Mouse (Mus musculus) liver, adult (tissue): ENCODE results near the gene Mesp2.
A peak's percentile ranks its signal among the peaks of the same experiment; 100 is the strongest.

Experiments used
- GATA4 ChIP-seq: IDR thresholded peaks from 2 replicates; pipeline ENCODE4 v1.6.1; 2014; ENCODE audit warnings: mild to moderate bottlenecking, low read length; ENCODE audit not compliant: insufficient replicate concordance

Gene Mesp2

DNA sequence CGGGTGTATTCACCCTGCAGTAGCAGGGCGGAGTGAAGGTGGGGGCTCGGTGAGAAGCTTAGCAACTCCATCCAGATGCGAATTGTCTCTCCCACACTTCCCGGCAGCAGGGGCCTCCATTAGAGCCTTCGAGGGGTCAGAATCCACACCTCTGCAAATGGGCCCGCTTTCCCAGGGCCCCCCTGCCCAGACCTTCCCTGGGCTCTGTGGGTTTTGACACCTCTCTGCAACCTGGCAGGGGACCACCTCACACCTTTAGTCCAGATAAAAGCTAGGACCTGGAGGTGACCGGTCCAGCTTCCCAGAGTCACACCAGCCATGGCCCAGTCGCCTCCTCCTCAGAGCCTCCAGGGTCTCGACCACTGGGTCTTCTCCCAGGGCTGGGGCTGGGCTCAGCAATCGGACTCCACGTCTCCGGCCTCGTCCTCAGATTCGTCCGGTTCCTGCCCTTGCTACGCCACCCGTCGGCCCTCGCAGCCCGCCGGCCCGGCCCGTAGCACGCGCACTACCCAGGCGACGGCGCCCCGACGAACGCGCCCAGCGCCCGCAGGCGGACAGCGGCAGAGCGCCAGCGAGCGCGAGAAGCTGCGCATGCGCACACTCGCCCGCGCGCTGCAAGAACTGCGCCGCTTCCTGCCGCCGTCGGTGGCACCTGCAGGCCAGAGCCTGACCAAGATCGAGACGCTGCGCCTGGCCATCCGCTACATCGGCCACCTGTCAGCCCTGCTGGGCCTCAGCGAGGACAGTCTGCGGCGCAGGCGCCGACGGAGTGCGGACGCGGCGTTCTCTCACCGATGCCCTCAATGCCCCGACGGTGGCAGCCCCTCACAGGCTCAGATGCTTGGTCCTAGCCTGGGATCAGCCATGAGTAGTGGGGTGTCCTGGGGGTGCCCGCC lies at the start of gene Mesp2:
Mesp2 (plus strand) TSS at position 117 of the 896 bp plus-strand sequence.
- TF ChIP-seq GATA4: no peak

DNA sequence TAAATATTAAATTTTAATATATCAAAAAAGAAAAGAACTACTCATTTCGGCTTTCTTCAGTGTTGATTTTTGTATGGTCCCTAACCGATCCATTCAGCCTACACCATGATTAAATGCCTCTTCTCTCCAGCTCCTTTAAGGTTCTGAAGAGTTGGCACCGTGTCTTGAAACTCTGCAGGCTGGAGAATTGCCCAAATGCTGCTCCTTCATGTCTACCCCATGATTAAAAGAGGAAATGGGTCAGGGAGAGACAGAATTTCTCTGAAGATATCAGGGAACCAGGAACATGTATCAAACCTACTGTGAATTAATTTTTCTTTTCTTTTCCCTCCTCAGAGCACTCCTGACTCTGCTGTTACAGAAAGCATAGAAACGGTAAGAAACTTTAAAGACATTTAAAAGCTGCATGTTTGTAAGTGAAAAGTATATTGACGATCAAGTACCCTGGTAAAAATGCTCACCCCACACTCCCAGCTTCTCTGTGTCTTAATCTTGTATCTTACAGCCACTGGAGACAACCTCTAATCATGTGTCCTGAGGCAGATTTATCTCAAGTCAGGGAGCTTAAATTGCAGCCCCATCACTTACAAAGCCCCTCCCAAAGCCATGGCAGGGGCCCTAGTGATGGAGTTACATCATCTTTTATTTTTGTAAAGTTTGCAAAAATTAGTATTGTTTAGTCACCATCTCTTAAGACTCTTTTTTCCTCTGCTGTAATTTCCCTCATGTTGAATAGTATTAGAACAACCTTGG lies 49.2 kb upstream of the Mesp2 start:
- TF ChIP-seq GATA4: no peak

DNA sequence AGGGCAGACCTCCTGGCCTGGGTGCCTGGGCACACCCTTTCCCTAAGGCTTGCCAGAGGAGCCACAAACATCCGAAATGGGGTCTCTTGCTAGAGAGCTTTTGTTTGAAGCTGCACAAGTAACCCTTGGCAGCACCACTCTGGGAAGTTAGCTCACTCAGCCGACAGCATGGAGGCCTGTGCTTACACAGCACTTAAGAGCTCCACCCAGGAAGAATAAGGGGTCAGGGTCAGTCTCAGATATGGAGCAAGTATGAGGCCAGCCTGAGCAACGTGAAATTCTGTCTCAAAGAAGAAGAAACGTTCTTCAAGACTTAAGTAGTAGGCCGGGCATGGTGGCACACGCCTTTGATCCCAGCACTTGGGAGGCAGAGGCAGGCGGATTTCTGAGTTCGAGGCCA lies 48.4 kb upstream of the Mesp2 start:
- no peak for TF ChIP-seq GATA4

DNA sequence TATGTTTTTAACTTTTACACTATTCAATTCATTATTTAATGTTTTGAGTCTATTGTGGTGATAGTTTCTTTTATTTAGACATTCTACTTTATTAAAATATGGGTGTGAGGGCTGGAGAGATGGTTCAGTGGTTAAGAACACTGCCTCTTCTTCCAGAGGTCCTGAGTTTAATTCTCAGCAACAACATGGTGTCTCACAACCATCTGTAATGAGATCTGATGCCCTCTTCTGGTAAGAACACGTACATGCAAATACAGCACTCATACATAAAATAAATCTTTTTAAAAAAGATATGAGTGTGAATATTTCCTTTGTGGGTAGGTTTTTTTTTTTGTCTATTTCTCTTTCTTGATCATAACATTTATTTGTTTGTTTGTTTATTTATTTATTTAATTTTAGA lies 44.5 kb upstream of the Mesp2 start:
- TF ChIP-seq GATA4: no peak

DNA sequence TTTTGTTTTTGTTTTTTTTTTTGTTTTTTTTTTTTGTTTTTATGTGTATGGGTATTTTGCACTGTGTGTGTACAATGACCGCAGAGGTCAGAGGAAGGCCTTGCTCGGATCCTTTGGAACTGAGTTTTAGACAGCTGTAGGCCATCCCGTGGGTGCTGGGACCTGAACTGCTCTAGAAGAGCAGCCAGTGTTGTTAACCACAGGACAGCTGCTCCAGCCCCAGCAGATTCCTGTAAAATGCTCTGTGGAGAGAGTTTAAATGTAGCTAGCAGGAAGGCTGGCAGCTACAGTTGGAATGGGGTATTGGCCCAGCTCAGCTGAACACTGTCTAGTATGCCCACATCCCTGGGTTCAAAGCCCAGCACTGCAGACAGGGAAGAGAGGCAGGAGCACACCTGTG lies 40.9 kb upstream of the Mesp2 start:
- no peak for TF ChIP-seq GATA4

DNA sequence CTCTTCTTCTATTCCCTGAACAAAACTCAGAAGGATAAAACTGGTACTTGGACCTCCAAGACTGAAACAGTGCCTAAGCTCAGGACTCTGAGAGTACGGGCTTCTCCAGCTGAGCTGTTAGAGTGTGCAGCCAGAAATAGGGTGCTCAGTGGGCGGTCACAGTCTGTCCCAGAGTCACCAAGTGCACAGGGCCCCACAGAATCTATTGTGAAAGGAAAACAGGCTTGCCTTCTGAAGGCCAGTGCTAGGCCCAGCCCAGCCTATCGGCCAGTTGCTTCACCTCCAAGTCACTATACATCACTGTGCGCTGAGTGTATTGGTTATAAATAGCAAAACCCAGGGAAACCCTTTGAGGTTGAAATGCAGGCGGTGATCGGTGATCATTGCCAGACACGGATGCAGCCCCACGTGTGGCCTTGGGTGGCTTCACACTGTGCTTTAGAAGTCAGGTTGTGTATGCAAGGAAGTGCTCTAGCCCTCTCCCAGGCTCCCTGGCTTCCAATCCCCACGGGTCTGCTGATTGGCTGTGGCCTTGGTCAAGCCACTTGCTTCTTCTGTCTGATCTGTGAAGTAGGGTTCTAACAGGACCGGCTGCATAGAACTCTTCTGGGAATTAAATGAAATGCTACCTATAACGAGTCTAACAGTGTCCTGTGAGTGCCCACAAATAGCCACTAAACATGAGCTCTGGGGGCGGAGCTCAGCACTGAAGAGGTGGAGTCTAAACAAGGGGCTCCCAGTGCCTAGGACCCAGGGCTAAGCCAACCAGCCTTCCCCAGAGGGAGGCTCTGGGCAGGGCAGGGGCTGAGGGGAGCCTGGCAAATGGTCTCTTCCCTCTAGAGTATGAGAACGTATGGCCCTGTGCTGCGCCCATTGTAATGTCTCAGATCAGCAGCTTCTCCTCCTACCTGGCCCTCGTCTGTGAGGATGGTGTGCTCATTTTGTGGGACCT lies 38.7 kb upstream of the Mesp2 start:
- no peak for TF ChIP-seq GATA4

DNA sequence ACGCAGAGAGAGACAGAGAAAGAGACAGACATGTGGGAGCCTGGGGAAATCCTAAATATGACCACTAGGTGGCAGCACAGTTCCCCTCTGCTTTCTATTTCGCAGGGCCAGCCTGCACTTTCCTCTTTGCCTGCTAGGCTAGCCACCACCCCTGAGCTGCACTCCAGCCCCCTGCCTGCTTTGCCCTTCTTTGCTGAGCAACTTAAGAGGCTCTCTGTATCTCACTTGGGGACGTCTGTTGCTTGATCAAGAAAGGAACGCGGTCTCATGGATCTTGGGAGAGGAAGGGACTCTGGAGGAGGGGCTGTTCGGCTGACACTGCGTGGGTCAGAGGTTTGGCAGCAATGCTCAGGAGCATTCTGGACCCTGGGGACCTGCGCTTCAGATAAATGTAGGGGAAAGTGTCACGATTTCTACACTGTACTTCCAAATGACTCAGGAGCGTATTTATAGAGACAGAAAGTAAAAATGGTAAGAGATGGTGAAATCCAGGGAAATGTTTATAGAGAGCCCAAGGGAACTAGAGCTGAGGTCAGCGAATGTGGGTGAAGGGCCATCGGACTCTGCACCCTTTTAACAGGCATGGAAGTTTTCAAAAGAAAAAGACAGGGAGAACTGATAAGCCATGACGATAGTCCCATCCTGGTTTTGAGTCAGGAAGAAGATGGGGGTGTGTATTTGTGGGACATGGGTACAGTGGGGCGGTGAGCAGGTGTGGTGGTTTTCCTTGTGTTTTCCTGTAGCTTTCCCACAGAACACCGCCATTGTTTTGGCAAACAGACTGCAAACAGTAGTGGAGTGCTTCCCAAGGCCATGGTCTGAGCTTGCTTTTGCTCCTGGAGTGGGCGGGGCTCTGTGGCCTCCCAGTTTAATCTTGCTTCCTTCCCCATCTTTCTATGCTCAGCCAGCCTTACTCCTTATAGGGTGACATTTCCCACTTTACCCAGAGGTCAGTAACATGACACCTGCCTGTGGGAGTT lies 29.6 kb upstream of the Mesp2 start:
- TF ChIP-seq GATA4: peak; percentile 80; the same call in 1 of the 2 replicates

DNA sequence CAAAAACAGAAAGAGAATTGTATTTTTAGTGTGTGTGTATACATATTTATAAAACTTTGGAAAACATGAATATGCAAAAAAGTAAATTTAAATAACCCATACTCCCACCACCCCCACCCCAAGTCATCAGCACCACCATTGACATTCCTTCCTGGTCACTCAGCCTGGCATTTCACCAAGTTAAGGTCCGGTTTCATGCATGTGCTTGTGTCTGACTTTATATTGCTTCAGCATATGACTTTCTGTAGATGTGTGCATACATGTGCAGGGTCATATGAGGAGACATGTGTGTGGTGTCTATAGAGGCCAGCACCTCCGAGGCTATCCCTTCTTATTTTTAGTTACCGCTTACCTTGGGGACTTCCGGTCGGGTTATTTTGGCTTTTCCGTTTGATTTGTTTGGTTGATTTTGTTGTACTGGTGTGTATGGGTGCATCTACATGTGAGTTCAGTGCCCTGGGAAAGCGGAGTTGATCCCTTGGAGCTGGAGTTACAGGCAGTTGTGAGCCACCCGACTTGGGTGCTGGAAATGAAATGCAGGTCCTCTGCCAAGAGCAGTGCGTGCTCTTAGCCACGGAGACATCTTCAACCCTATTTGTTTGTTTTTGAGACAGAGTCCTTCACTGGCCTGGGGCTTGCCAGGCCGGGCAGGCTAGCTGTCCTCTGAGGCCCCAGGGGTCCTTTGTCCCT lies 28.6 kb upstream of the Mesp2 start:
- peak; percentile 5; the same call in 1 of the 2 replicates for TF ChIP-seq GATA4

DNA sequence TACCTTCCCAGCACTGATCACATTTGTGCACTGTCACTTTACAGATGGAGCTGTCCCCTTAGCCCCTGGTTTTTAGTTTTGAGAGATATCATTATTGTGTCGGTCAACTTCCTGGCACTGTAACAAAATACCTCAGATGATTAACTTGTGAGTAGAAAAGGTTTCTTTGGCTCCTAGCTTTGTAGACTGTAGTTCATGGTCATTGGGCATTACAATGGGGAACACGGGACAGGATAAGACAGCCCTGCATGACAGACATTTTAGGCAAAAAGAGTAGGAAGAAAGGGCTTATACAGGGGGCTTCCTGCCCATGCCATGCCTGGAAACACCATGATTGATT lies 28.0 kb upstream of the Mesp2 start:
- no peak for TF ChIP-seq GATA4

DNA sequence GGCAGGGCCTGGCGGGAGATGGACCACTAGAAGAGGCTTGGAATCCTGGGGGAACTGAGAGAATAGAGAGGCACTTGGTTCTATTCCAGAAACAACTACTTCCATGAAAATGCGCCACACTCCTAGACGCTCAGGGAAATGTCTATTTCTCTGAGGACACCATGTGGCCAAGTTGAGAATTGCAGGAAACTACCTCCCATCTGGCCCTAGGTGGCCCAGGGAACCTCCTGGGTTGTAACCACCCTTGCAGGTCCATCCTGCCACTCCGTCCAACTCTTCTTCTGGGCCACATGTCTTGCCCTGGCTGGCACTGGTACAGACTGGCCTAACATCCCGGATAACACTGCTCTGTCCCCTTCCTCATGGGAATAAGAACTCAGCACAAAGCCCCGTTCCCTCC lies 24.2 kb upstream of the Mesp2 start:
- no peak for TF ChIP-seq GATA4

DNA sequence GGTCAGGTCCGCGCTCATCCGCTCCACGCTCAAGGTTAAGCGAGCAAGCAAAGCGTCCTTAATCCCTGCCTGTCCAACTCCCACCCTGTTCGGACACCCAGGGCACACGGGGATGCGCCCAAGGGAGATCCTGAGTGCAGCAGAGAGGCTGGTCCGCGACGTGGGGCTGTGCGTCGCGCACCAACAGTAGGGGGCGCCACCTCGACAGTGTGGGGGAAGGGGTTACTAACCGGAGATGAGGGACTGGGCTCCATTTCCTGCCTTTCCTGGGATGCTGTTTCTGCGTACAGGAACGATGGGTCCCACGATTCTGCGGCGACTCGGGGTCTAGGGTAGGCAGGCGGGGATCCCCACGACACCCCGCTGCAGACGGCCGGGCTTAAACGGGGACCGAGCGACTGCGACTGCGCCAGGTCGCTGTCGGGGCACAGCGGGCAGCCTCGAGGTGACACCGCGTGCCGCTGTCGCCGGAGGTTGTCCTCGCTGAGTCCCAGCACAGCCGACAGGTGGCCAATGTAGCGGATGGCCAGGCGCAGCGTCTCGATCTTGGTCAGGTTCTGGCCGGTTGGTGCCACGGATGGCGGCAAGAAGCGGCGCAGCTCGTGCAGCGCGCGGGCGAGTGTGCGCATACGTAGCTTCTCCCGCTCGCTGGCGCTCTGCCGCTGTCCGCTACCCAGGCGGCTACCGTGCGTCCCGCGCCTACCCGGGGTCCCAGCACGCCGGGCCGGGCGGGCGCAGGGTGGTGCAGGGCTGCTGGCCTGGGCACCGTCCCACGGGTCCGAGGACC lies 17.7 kb upstream of the Mesp2 start:
- no peak for TF ChIP-seq GATA4

DNA sequence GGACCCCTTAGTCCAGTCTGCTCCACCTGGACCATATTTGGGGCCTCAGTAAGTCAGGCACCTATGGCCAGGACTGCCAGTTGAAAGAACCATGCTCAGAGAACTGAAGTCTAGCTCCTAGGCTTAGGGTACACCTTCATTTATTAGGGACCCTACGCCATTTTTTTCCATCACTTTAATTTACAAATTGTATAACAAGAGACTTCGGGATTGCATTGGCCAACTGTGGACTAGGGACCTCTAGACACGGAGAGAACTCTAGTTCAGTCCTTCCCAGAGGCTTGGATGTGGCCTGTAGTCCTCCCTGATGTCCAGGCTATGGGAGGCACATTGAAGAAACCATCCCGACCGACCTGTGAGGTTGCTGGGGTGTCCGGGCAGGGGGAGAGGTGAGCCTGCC lies 16.8 kb upstream of the Mesp2 start, which contains the start of gene Mesp1:
Mesp1 (minus strand) TSS at position 101 of the 400 bp plus-strand sequence.
- no peak for TF ChIP-seq GATA4

DNA sequence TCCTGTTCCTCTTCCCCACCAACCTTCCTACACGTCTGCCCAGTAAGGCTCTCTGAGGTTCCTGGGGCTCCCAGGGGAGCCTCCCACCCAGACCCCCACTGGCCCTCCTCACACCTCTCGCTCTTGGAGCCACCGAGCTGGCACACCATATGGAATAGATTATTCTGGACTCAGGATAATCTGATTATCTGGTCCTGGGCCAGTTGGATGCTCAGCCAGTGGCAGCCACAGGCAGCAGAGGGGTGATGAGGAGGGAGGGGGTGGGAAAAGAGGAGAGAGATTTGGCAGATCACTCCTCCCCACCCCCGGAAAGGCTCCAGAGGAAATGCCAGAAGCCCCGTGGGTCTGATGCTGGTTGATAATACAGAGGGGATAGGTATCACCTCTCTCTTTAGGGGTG lies 11.9 kb upstream of the Mesp2 start:
- TF ChIP-seq GATA4: no peak
